Mouse (Mus musculus) forebrain, embryonic 15.5 days (tissue): ENCODE data around the gene Hdhd3. TPM values are rescaled to one million over a fixed set of nuclear protein-coding genes. Genes with fewer than 3 reads are reported as not detected.

Experiments
- ATAC-seq: fragments of 200-750 bp; cut with Nextera tagmentation; replicated peaks from 2 replicates; pipeline ENCODE4 v1.8.0; 2017; ENCODE audit warnings: mild to moderate bottlenecking, moderate TSS enrichment, moderate library complexity
- H3K27ac ChIP-seq: fragments of 300-500 bp; sonication (generic); replicated peaks from 2 replicates; pipeline ENCODE4 v1.5.1; 2015; ENCODE audit warnings: mild to moderate bottlenecking, inconsistent platforms
- H3K27me3 ChIP-seq: fragments of 300-500 bp; sonication (generic); 2 replicates; pipeline ENCODE4 v1.6.1; 2015; ENCODE audit warnings: inconsistent platforms
- H3K36me3 ChIP-seq: fragments of 300-500 bp; sonication (generic); 2 replicates; pipeline ENCODE4 v1.6.1; 2015; ENCODE audit warnings: mild to moderate bottlenecking, inconsistent platforms
- H3K4me1 ChIP-seq: fragments of 300-500 bp; sonication (generic); 2 replicates; pipeline ENCODE4 v1.6.1; 2015; ENCODE audit warnings: inconsistent platforms
- H3K4me2 ChIP-seq: fragments of 300-500 bp; sonication (generic); replicated peaks from 2 replicates; pipeline ENCODE4 v1.6.1; 2015; ENCODE audit warnings: mild to moderate bottlenecking, inconsistent platforms
- H3K4me3 ChIP-seq: fragments of 300-500 bp; sonication (generic); 2 replicates; pipeline ENCODE4 v1.5.1; 2015; ENCODE audit warnings: mild to moderate bottlenecking, inconsistent platforms
- H3K9ac ChIP-seq: fragments of 300-500 bp; sonication (generic); replicated peaks from 2 replicates; pipeline ENCODE4 v1.6.1; 2015; ENCODE audit warnings: mild to moderate bottlenecking, inconsistent platforms
- H3K9me3 ChIP-seq: fragments of 300-500 bp; sonication (generic); 2 replicates; pipeline ENCODE4 v1.6.1; 2016; ENCODE audit warnings: inconsistent platforms
- WGBS: fragments of 180-500 bp; shearing (Covaris S2); methylation state at CpG from one replicate; pipeline ENCODE4 v1.1.7; 2015; ENCODE audit warnings: mixed read lengths; 5-methylcytosine and 5-hydroxymethylcytosine counted together
- polyA plus RNA-seq: library from polyadenylated mRNA; unstranded; fragments of >200 nt; fragmentation: Nextera tagmentation; extraction: Ambion mirVana; gene quantifications from 2 replicates; pipeline ENCODE4 v1.2.1, GENCODE M21; 2015

The Hdhd3 gene
- polyA plus RNA-seq = 10.8 TPM in 2 replicates

GRCm38 (mm10) chr4:62503374-62503970, at the start of gene Hdhd3:
Gene Hdhd3, minus strand, starts transcription at chr4:62503467.
- H3K4me2 ChIP-seq = peak within 1 kb of the TSS; percentile 73
- peak within 1 kb of the TSS; percentile 90 for H3K9ac ChIP-seq
- peak within 1 kb of the TSS; percentile 95 for H3K4me3 ChIP-seq
- peak within 1 kb of the TSS; percentile 50; the same call in 1 of the 2 replicates for H3K27ac ChIP-seq
- no peaks in the 10 kb centered on the region for H3K27me3 ChIP-seq
- H3K4me1 ChIP-seq = peaks cover 8% of the 10 kb centered on the region; the same call in 1 of the 2 replicates
- H3K9me3 ChIP-seq = no peaks in the 10 kb centered on the region
- WGBS = 92% methylated on average over 3 of the region's 3 CpGs
- peaks cover 18% of the 10 kb centered on the region; the same call in 1 of the 2 replicates for H3K36me3 ChIP-seq
- no peak for ATAC-seq

- Histone ChIP-seq H3K9ac (no peak overlapping the region), H3K4me3 (no peak overlapping the region), H3K4me1 (no peaks in the 10 kb centered on the region), H3K27ac (no peak overlapping the region), H3K4me2 (no peak overlapping the region), H3K9me3 (no peaks in the 10 kb centered on the region), H3K36me3 (no peaks in the 10 kb centered on the region), H3K27me3 (no peaks in the 10 kb centered on the region)
- 86% methylated on average over 7 of the region's 7 CpGs for WGBS
- ATAC-seq = no peak
Measured at GRCm38 (mm10) chr4:62551966-62552365, 48.7 kb upstream of the Hdhd3 start.

- Histone ChIP-seq H3K4me1 (peaks cover 5% of the 10 kb centered on the region; the same call in 1 of the 2 replicates), H3K9me3 (no peaks in the 10 kb centered on the region), H3K36me3 (no peaks in the 10 kb centered on the region), H3K4me2 (no peak overlapping the region), H3K9ac (no peak overlapping the region), H3K27ac (no peak overlapping the region), H3K4me3 (no peak overlapping the region), H3K27me3 (no peaks in the 10 kb centered on the region)
- no peak for ATAC-seq
Measured at GRCm38 (mm10) chr4:62544801-62545200, 41.5 kb upstream of the Hdhd3 start.

GRCm38 (mm10) chr4:62543782-62544181, 40.5 kb upstream of the Hdhd3 start:
- no peaks in the 10 kb centered on the region for H3K27me3 ChIP-seq
- no peaks in the 10 kb centered on the region for H3K36me3 ChIP-seq
- no peak for ATAC-seq
- no peak overlapping the region for H3K9ac ChIP-seq
- H3K4me1 ChIP-seq = peaks cover 5% of the 10 kb centered on the region; the same call in 1 of the 2 replicates
- 90% methylated on average over 6 of the region's 6 CpGs for WGBS
- H3K27ac ChIP-seq = no peak overlapping the region
- no peaks in the 10 kb centered on the region for H3K9me3 ChIP-seq
- H3K4me2 ChIP-seq = no peak overlapping the region
- H3K4me3 ChIP-seq = no peak overlapping the region

- peak; percentile 81 for ATAC-seq
- 52% methylated on average over 3 of the region's 3 CpGs for WGBS
Measured at GRCm38 (mm10) chr4:62541802-62542201, 38.5 kb upstream of the Hdhd3 start.

GRCm38 (mm10) chr4:62533729-62534128, 30.5 kb upstream of the Hdhd3 start:
- Histone ChIP-seq H3K27me3 (no peaks in the 10 kb centered on the region), H3K36me3 (no peaks in the 10 kb centered on the region), H3K9ac (no peak overlapping the region), H3K27ac (no peak overlapping the region), H3K4me2 (no peak overlapping the region), H3K4me3 (no peak overlapping the region), H3K9me3 (no peaks in the 10 kb centered on the region), H3K4me1 (no peaks in the 10 kb centered on the region)
- ATAC-seq = no peak
- 71% methylated on average over 6 of the region's 6 CpGs for WGBS

More at GRCm38 (mm10) chr4:62541802-62542201, 38.5 kb upstream of the Hdhd3 start:
- H3K36me3 ChIP-seq = no peaks in the 10 kb centered on the region
- H3K4me3 ChIP-seq = no peak overlapping the region
- H3K9ac ChIP-seq = no peak overlapping the region
- no peaks in the 10 kb centered on the region for H3K27me3 ChIP-seq
- H3K4me2 ChIP-seq = no peak overlapping the region
- H3K27ac ChIP-seq = no peak overlapping the region
- H3K9me3 ChIP-seq = no peaks in the 10 kb centered on the region
- H3K4me1 ChIP-seq = peaks cover 5% of the 10 kb centered on the region; the same call in 1 of the 2 replicates

- no peaks in the 10 kb centered on the region for H3K27me3 ChIP-seq
- ATAC-seq = no peak
- H3K4me2 ChIP-seq = no peak overlapping the region
- H3K36me3 ChIP-seq = peaks cover 4% of the 10 kb centered on the region
- 85% methylated on average over 4 of the region's 4 CpGs for WGBS
- H3K27ac ChIP-seq = no peak overlapping the region
- H3K4me1 ChIP-seq = peaks cover 13% of the 10 kb centered on the region
- H3K9ac ChIP-seq = no peak overlapping the region
- H3K9me3 ChIP-seq = no peaks in the 10 kb centered on the region
- H3K4me3 ChIP-seq = no peak overlapping the region
Measured at GRCm38 (mm10) chr4:62527655-62528054, 24.4 kb upstream of the Hdhd3 start.

- Histone ChIP-seq H3K4me2 (no peak overlapping the region), H3K9ac (no peak overlapping the region), H3K27ac (no peak overlapping the region), H3K9me3 (no peaks in the 10 kb centered on the region), H3K36me3 (peaks cover 4% of the 10 kb centered on the region), H3K27me3 (no peaks in the 10 kb centered on the region), H3K4me3 (no peak overlapping the region), H3K4me1 (peaks cover 13% of the 10 kb centered on the region)
- no peak for ATAC-seq
- WGBS = 58% methylated on average over 2 of the region's 2 CpGs
Measured at GRCm38 (mm10) chr4:62526256-62526655, 23.0 kb upstream of the Hdhd3 start.

GRCm38 (mm10) chr4:62525489-62525811, 22.2 kb upstream of the Hdhd3 start:
- no peaks in the 10 kb centered on the region for H3K27me3 ChIP-seq
- peak overlapping the region; percentile 81 for H3K4me3 ChIP-seq
- 0% methylated on average over 10 of the region's 10 CpGs for WGBS
- ATAC-seq = no peak; the same call in 1 of the 2 replicates
- H3K36me3 ChIP-seq = peaks cover 4% of the 10 kb centered on the region
- H3K9ac ChIP-seq = peak overlapping the region; percentile 84
- peak overlapping the region; percentile 98; the same call in 1 of the 2 replicates for H3K27ac ChIP-seq
- H3K4me1 ChIP-seq = peaks cover 15% of the 10 kb centered on the region
- peak overlapping the region; percentile 92 for H3K4me2 ChIP-seq
- no peaks in the 10 kb centered on the region for H3K9me3 ChIP-seq

GRCm38 (mm10) chr4:62524651-62525488, 21.6 kb upstream of the Hdhd3 start, which contains the start of the genes Pole3 and 4933430I17Rik:
Gene Pole3, minus strand, starts transcription at chr4:62525068.
Gene 4933430I17Rik, plus strand, starts transcription at chr4:62525369.
- H3K27ac ChIP-seq = peak within 1 kb of the TSS; percentile 98
- under 1% methylated on average over 59 of the region's 59 CpGs for WGBS
- H3K36me3 ChIP-seq = peaks cover 4% of the 10 kb centered on the region
- H3K27me3 ChIP-seq = no peaks in the 10 kb centered on the region
- H3K9me3 ChIP-seq = no peaks in the 10 kb centered on the region
- peak within 1 kb of the TSS; percentile 84 for H3K9ac ChIP-seq
- H3K4me2 ChIP-seq = peak within 1 kb of the TSS; percentile 92
- H3K4me1 ChIP-seq = peaks cover 19% of the 10 kb centered on the region
- peak within 1 kb of the TSS; percentile 81 for H3K4me3 ChIP-seq
- peak; percentile 98 for ATAC-seq

GRCm38 (mm10) chr4:62520892-62521400, 17.7 kb upstream of the Hdhd3 start:
- no peak for ATAC-seq
- H3K4me2 ChIP-seq = no peak overlapping the region
- H3K9me3 ChIP-seq = no peaks in the 10 kb centered on the region
- peaks cover 31% of the 10 kb centered on the region for H3K4me1 ChIP-seq
- H3K36me3 ChIP-seq = peaks cover 4% of the 10 kb centered on the region
- no peak overlapping the region for H3K9ac ChIP-seq
- no peak overlapping the region for H3K4me3 ChIP-seq
- H3K27ac ChIP-seq = no peak overlapping the region
- 91% methylated on average over 2 of the region's 2 CpGs for WGBS
- no peaks in the 10 kb centered on the region for H3K27me3 ChIP-seq

GRCm38 (mm10) chr4:62519849-62520233, 16.6 kb upstream of the Hdhd3 start, which contains the start of gene Alad:
Gene Alad, minus strand, starts transcription at chr4:62519918.
- ATAC-seq = peak; percentile 89
- H3K36me3 ChIP-seq = peaks cover 4% of the 10 kb centered on the region
- H3K9ac ChIP-seq = peak within 1 kb of the TSS; percentile 71
- H3K4me1 ChIP-seq = peaks cover 31% of the 10 kb centered on the region
- H3K4me3 ChIP-seq = peak within 1 kb of the TSS; percentile 90
- no peaks in the 10 kb centered on the region for H3K9me3 ChIP-seq
- peak within 1 kb of the TSS; percentile 77 for H3K27ac ChIP-seq
- H3K4me2 ChIP-seq = peak within 1 kb of the TSS; percentile 68
- WGBS = under 1% methylated on average over 37 of the region's 37 CpGs
- H3K27me3 ChIP-seq = no peaks in the 10 kb centered on the region
